Mouse (Mus musculus): ENCODE measurements around the gene Actrt3. TPM values are rescaled to one million over a fixed set of nuclear protein-coding genes. Genes with fewer than 3 reads are reported as not detected.

Actrt3 gene
- total and polyA plus RNA-seq, 3 experiments = 0.04 to 0.08 TPM; not detected in 1

DNA sequence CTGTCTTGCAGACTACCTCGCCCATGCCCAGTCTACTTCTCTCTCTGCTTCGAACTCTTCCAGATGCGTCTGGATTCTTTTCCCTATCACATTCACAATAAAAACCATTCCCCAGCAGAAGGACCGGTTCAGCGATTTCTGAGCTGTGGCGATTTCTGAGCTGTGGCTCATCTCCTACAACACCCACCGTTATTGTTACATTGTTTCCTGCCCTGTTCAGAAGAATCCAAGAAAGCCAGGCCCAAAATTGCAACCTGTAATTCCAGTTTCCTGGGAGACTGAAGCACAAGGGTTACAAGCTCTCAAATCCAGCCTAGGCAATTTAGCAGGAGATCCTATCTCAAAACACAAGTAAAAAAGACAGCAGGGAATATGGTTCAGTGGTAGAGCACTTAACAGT, 2.5 kb downstream of the Actrt3 start:
- Histone ChIP-seq H3K9ac (ENCODE audit: control insufficient read depth, low read depth, low read length, poor library complexity, severe bottlenecking) (no peak overlapping the region), H3K4me1 (ENCODE audit: control insufficient read depth in 1 of 2, insufficient read depth in 2 of 2, low read length in 2 of 2) (peaks cover 3 to 12% of the 10 kb centered on the region in 2 experiments; a peak in 3 of 4 replicates), H3K4me3 (ENCODE audit: control insufficient read depth in 1 of 2, insufficient read depth in 1 of 2, low read depth in 2 of 2, low read length in 2 of 2) (no peak overlapping the region), H3K27ac (ENCODE audit: control insufficient read depth, low read depth, low read length) (no peak overlapping the region), H3K36me3 (ENCODE audit: control insufficient read depth in 1 of 2, insufficient read depth in 2 of 2, low read length in 2 of 2) (peaks cover 0 to 12% of the 10 kb centered on the region in 2 experiments; a peak in 2 of 4 replicates), H3K79me2 (ENCODE audit: control insufficient read depth, insufficient read depth, low read length, poor library complexity) (peaks cover 4% of the 10 kb centered on the region; the same call in 1 of the 2 replicates), H3K27me3 (ENCODE audit: control insufficient read depth in 1 of 2, insufficient read depth in 2 of 2, low read length in 2 of 2) (no peaks in the 10 kb centered on the region), H3K9me3 (replicated peaks; ENCODE audit: insufficient read depth, low read length) (no peaks in the 10 kb centered on the region)
- no peak for DNase-seq (ENCODE audit: low read depth, low spot score)
- TF ChIP-seq E2F4 (IDR thresholded peaks at IDR 0.05; ENCODE audit: borderline replicate concordance, low read depth, low read length) = no peak

DNA sequence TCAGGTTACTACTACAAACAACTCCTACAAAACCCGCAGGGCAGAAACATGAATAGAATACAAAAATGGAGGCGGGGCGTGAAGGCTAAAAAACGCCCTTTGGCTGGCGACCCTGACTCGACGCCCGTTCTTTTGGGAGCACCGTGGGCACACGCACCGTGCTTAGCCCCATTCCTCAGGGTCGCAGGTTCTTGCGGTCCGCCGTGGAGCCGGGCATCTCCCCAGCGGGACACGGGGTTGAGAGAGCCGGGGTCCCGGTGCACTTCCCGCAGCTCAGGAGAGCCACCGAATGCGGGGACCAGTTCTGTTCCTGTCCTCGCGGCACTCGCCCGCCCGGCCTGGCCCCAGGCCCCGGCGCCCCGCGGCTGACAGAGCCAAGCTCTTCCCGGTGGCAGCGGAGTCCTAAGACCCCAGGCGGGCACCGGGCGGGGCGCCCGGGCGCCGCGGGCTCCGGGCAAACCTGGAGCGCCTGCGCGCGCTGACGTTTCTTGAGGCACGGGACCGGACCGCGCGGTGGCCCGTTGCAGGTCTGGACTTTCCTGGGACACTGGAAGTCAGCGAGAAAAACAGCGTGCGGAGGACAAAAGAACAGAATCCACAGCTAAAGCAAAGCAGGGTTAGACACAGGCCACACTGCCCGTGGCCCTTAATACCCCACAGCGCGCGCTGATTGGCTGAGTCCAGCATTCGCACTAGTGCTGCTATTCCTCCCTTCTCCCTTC, 4.5 kb downstream of the Actrt3 start:
- H3K4me1 ChIP-seq (ENCODE audit: control insufficient read depth in 1 of 2, insufficient read depth in 2 of 2, low read length in 2 of 2) = peaks cover 3 to 14% of the 10 kb centered on the region in 2 experiments; a peak in 3 of 4 replicates
- peaks cover 4% of the 10 kb centered on the region; the same call in 1 of the 2 replicates for H3K79me2 ChIP-seq (ENCODE audit: control insufficient read depth, insufficient read depth, low read length, poor library complexity)
- H3K4me3 ChIP-seq (ENCODE audit: control insufficient read depth in 1 of 2, insufficient read depth in 1 of 2, low read depth in 2 of 2, low read length in 2 of 2) = peak overlapping the region; percentile 96 to 98
- DNase-seq (ENCODE audit: low read depth, low spot score) = peak; percentile 61
- peaks cover 0 to 12% of the 10 kb centered on the region in 2 experiments; a peak in 2 of 4 replicates for H3K36me3 ChIP-seq (ENCODE audit: control insufficient read depth in 1 of 2, insufficient read depth in 2 of 2, low read length in 2 of 2)
- TF ChIP-seq NELFE (IDR thresholded peaks at IDR 0.05; ENCODE audit: low read depth, low read length) (peak; percentile 54; the same call in 1 of the 2 replicates), CHD1 (IDR thresholded peaks at IDR 0.05; ENCODE audit: low read depth, low read length) (no peak), EP300 (IDR thresholded peaks at IDR 0.05; ENCODE audit: low read depth in 1 of 2, low read length in 2 of 2) (no peak), MXI1 (IDR thresholded peaks at IDR 0.05; ENCODE audit: low read depth, low read length) (peak; percentile 35), TBP (IDR thresholded peaks at IDR 0.05; ENCODE audit: low read depth, low read length) (peak; percentile 60; the same call in 1 of the 2 replicates), POLR2A (IDR thresholded peaks at IDR 0.05; ENCODE audit: control insufficient read depth in 1 of 2, insufficient read depth in 1 of 2, low read depth in 1 of 2, low read length in 2 of 2, poor library complexity in 1 of 2) (peak; percentile 39 to 55; a peak in 2 of 4 replicates), SIN3A (IDR thresholded peaks at IDR 0.05; ENCODE audit: low read length) (no peak; the same call in 1 of the 2 replicates), TAL1 (IDR thresholded peaks at IDR 0.05; ENCODE audit: low read length) (no peak), MAX (IDR thresholded peaks at IDR 0.05; ENCODE audit: low read length) (0 out of 2 replicates have a peak, but pooled peaks have one; percentile 8), MAZ (IDR thresholded peaks at IDR 0.05; ENCODE audit: low read depth, low read length) (peak; percentile 29; the same call in 1 of the 2 replicates), ZMIZ1 (IDR thresholded peaks at IDR 0.05; ENCODE audit: low read depth, low read length) (no peak), UBTF (IDR thresholded peaks at IDR 0.05; ENCODE audit: borderline replicate concordance, insufficient read depth, low read depth, low read length) (no peak; the same call in 1 of the 2 replicates), NRF1 (IDR thresholded peaks at IDR 0.05; ENCODE audit: insufficient read depth, low read depth, low read length, poor library complexity, severe bottlenecking) (peak; percentile 77), USF1 (IDR thresholded peaks at IDR 0.05; ENCODE audit: low read depth, low read length) (peak; percentile 39; the same call in 1 of the 2 replicates), BHLHE40 (IDR thresholded peaks at IDR 0.05; ENCODE audit: borderline replicate concordance, low read depth, low read length) (peak; percentile 87; the same call in 1 of the 2 replicates)
- H3K9ac ChIP-seq (ENCODE audit: control insufficient read depth, low read depth, low read length, poor library complexity, severe bottlenecking) = peak overlapping the region; percentile 96
- no peaks in the 10 kb centered on the region for H3K27me3 ChIP-seq (ENCODE audit: control insufficient read depth in 1 of 2, insufficient read depth in 2 of 2, low read length in 2 of 2)
- H3K27ac ChIP-seq (ENCODE audit: control insufficient read depth, low read depth, low read length) = peak overlapping the region; percentile 46
- no peaks in the 10 kb centered on the region for H3K9me3 ChIP-seq (replicated peaks; ENCODE audit: insufficient read depth, low read length)
